Mouse (Mus musculus): Measurements from ENCODE around the gene Fmnl3. TPM values are rescaled to one million over a fixed set of nuclear protein-coding genes. Genes with fewer than 3 reads are reported as not detected.
A peak's percentile ranks its signal among the peaks of the same experiment; 100 is the strongest.

Gene Fmnl3
- 29.1 and 29.3 TPM in 2 replicates for polyA plus RNA-seq (2015; fragmentation: Nextera tagmentation; extraction: Ambion mirVana)

DNA sequence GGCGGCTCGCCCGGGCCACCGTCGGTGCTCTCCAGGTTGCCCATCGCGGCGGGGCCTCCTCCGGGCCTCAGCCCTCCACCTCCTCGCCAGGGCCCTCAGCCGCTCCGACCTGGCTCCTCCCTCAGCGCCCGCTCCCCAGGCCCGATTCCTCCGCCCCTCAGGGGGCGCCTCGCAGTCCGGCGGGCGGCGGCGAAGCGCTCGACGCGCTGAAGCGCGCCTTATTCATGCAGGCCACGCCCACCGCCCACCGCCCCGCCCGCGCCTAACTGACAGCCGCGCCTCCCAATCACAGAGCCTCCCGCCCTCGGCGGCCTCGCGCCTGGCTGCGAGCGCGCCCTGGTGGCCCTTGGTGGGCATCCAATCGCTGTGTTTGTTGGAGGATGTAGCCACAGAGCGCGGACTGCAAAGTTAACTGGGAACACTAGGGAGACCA, at the start of gene Fmnl3:
Fmnl3 (minus strand) TSS at position 224 of the 433 bp plus-strand sequence.
- peak within 1 kb of the TSS; percentile 72 for H3K4me2 ChIP-seq (ENCODE audit: low read depth, low read length)
- no peaks in the 10 kb centered on the region for H3K9me3 ChIP-seq (ENCODE audit: control insufficient read depth, low read length)
- under 1% methylated on average over 37 of the region's 48 CpGs for WGBS
- H3K4me1 ChIP-seq (replicated peaks; ENCODE audit: control insufficient read depth, insufficient read depth, low read length): peaks cover 13% of the 10 kb centered on the region
- no peaks in the 10 kb centered on the region for H3K36me3 ChIP-seq (ENCODE audit: control insufficient read depth, insufficient read depth, low read length)
- H3K9ac ChIP-seq (ENCODE audit: low read length): peak within 1 kb of the TSS; percentile 93
- H3K27me3 ChIP-seq (ENCODE audit: control insufficient read depth, insufficient read depth, low read depth, low read length): no peaks in the 10 kb centered on the region
- peak; percentile 96 for ATAC-seq (ENCODE audit: low read depth)
- peak within 1 kb of the TSS; percentile 79 for H3K4me3 ChIP-seq (ENCODE audit: low read length)
- H3K27ac ChIP-seq (ENCODE audit: low read length): peak within 1 kb of the TSS; percentile 89

DNA sequence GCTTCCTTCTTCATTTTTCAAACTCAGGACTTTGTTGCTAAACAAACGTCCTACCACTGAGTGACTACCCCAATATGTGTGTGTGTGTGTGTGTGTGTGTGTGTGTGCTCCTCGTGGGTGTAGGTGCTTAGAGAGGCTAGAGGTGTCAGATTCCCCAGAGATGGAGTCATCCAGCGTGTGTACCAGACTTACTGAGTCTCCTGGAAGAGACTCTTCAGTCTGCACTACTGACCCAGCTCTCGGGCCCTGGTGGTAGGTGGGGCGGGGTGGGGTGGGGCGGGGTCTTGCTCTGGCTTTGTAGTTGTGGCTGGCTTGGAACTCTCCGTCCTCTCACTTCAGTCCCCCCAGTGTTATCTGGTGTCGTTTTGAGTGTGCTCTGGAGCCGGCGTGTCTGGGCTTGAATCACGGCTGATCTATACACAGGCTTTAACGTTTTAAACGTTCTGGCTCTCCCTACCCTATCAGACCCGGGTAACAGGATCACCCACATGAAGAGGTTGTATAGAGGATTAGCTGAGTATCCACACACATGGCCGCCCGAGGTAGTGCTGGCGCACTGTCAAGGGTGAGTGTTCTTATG, 47.5 kb upstream of the Fmnl3 start:
- Histone ChIP-seq H3K27me3 (ENCODE audit: control insufficient read depth, insufficient read depth, low read depth, low read length) (no peaks in the 10 kb centered on the region), H3K9me3 (ENCODE audit: control insufficient read depth, low read length) (no peaks in the 10 kb centered on the region), H3K4me3 (ENCODE audit: low read length) (no peak overlapping the region), H3K36me3 (ENCODE audit: control insufficient read depth, insufficient read depth, low read length) (no peaks in the 10 kb centered on the region; the same call in none of the 2 replicates), H3K27ac (ENCODE audit: low read length) (peak overlapping the region; percentile 55), H3K9ac (ENCODE audit: low read length) (peak overlapping the region; percentile 32; the same call in 1 of the 2 replicates), H3K4me1 (replicated peaks; ENCODE audit: control insufficient read depth, insufficient read depth, low read length) (peaks cover 27% of the 10 kb centered on the region), H3K4me2 (ENCODE audit: low read depth, low read length) (0 out of 2 replicates have a peak overlapping the region, but pooled peaks have one; percentile 10)
- peak; percentile 10; the same call in 1 of the 2 replicates for ATAC-seq (ENCODE audit: low read depth)
- 18% methylated on average over 17 of the region's 17 CpGs for WGBS

DNA sequence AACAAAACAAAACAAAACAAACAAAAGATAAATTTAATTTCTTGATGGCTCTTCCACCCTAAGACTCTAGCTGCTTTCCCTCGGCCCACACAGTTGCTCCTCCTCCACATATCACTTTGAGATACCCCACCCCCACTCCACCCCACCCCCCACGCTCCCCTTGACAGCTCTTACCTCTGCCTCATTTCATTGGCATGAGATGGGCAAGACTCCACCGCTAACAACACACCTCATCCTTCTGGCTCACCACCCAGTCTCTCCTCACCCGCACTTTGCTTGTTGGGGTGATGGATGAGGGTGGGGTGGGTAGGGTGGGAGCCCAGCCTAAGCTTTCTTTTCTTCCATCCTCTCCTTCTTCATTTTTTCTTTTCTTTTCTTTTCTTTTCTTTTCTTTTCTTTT, 46.7 kb upstream of the Fmnl3 start:
- H3K9ac ChIP-seq (ENCODE audit: low read length): peak overlapping the region; percentile 43
- no peaks in the 10 kb centered on the region for H3K9me3 ChIP-seq (ENCODE audit: control insufficient read depth, low read length)
- no peaks in the 10 kb centered on the region; the same call in 1 of the 2 replicates for H3K36me3 ChIP-seq (ENCODE audit: control insufficient read depth, insufficient read depth, low read length)
- no peak overlapping the region for H3K27ac ChIP-seq (ENCODE audit: low read length)
- H3K4me2 ChIP-seq (ENCODE audit: low read depth, low read length): peak overlapping the region; percentile 37; the same call in 1 of the 2 replicates
- H3K4me1 ChIP-seq (replicated peaks; ENCODE audit: control insufficient read depth, insufficient read depth, low read length): peaks cover 24% of the 10 kb centered on the region
- ATAC-seq (ENCODE audit: low read depth): no peak
- no peak overlapping the region for H3K4me3 ChIP-seq (ENCODE audit: low read length)
- 23% methylated on average over 4 of the region's 4 CpGs for WGBS
- no peaks in the 10 kb centered on the region for H3K27me3 ChIP-seq (ENCODE audit: control insufficient read depth, insufficient read depth, low read depth, low read length)

DNA sequence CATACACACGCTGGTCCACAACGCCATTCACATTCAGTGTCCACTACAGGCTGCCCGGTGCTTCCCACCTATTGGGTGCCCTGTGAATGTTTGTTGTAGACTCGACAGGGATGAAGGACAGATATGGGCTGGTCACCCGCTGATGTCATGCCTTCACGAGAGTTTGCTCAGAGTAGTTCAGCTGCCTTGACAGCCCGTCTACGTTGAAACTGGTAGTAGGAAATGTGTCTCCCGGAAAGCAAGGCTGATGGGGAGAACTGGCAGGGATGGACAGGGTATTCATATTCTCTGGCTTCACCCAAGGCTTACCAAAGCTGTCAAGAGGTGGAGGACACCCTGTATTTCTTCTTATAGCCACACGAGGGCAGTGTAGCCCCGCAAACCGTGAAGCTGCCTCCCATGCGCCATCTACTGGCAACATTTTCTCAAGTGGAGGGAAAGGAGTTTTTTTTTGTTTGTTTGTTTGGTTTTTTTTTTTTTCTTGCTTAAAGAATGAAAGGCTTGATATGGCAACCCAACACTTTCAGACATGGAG, 46.1 kb upstream of the Fmnl3 start:
- WGBS: 13% methylated on average over 13 of the region's 13 CpGs
- Histone ChIP-seq H3K4me1 (replicated peaks; ENCODE audit: control insufficient read depth, insufficient read depth, low read length) (peaks cover 22% of the 10 kb centered on the region), H3K4me2 (ENCODE audit: low read depth, low read length) (peak overlapping the region; percentile 37), H3K9ac (ENCODE audit: low read length) (no peak overlapping the region; the same call in 1 of the 2 replicates), H3K27me3 (ENCODE audit: control insufficient read depth, insufficient read depth, low read depth, low read length) (no peaks in the 10 kb centered on the region), H3K36me3 (ENCODE audit: control insufficient read depth, insufficient read depth, low read length) (no peaks in the 10 kb centered on the region), H3K27ac (ENCODE audit: low read length) (no peak overlapping the region), H3K4me3 (ENCODE audit: low read length) (no peak overlapping the region), H3K9me3 (ENCODE audit: control insufficient read depth, low read length) (no peaks in the 10 kb centered on the region)
- no peak for ATAC-seq (ENCODE audit: low read depth)

DNA sequence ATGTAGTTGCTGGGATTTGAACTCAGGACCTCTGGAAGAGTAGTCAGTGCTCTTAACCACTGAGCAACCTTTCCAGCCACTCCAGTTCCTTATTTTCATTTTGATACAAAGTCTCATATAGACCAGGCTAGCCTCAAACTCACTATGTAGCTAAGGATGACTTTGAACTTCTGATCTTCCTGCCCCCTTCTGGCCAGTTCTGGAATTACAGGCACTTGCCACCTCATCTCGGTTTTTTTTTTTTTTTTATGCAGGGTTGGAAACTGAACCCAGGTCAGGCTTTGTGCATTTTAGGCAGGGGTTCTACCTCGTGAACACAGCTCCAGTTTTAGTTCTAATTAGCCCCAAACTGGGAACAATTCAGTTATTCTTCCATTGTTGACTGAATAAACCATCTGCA, 45.5 kb upstream of the Fmnl3 start:
- H3K4me2 ChIP-seq (ENCODE audit: low read depth, low read length): no peak overlapping the region
- WGBS: 19% methylated on average over 2 of the region's 2 CpGs
- no peak for ATAC-seq (ENCODE audit: low read depth)
- no peak overlapping the region for H3K9ac ChIP-seq (ENCODE audit: low read length)
- H3K4me1 ChIP-seq (replicated peaks; ENCODE audit: control insufficient read depth, insufficient read depth, low read length): peaks cover 19% of the 10 kb centered on the region
- no peak overlapping the region for H3K27ac ChIP-seq (ENCODE audit: low read length)
- H3K27me3 ChIP-seq (ENCODE audit: control insufficient read depth, insufficient read depth, low read depth, low read length): no peaks in the 10 kb centered on the region
- no peak overlapping the region for H3K4me3 ChIP-seq (ENCODE audit: low read length)
- H3K36me3 ChIP-seq (ENCODE audit: control insufficient read depth, insufficient read depth, low read length): no peaks in the 10 kb centered on the region
- no peaks in the 10 kb centered on the region for H3K9me3 ChIP-seq (ENCODE audit: control insufficient read depth, low read length)

DNA sequence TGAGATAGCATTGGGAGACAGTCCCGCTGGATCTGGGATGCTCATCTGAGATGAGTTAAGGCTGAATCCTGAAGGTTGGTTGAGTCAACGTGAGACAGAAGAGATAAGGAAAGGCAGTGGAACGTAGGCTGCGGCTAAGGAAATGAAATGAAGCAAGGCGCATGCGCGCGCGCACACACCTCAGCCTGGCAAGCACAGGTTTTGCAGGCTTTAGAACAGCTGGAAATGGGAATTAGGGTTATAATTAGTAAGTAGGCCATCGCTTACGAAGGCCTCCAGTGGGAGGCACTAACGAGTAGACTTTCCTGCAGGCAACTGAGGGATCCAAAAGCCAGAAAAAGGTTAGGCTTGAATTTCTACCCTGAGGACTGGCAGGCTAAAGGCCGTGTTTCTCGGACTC, 41.5 kb upstream of the Fmnl3 start:
- Histone ChIP-seq H3K4me1 (replicated peaks; ENCODE audit: control insufficient read depth, insufficient read depth, low read length) (peaks cover 5% of the 10 kb centered on the region), H3K27ac (ENCODE audit: low read length) (no peak overlapping the region), H3K4me3 (ENCODE audit: low read length) (no peak overlapping the region), H3K36me3 (ENCODE audit: control insufficient read depth, insufficient read depth, low read length) (peaks cover 24% of the 10 kb centered on the region), H3K27me3 (ENCODE audit: control insufficient read depth, insufficient read depth, low read depth, low read length) (no peaks in the 10 kb centered on the region), H3K9me3 (ENCODE audit: control insufficient read depth, low read length) (no peaks in the 10 kb centered on the region), H3K9ac (ENCODE audit: low read length) (no peak overlapping the region), H3K4me2 (ENCODE audit: low read depth, low read length) (no peak overlapping the region)
- no peak for ATAC-seq (ENCODE audit: low read depth)
- WGBS: 52% methylated on average over 14 of the region's 14 CpGs

DNA sequence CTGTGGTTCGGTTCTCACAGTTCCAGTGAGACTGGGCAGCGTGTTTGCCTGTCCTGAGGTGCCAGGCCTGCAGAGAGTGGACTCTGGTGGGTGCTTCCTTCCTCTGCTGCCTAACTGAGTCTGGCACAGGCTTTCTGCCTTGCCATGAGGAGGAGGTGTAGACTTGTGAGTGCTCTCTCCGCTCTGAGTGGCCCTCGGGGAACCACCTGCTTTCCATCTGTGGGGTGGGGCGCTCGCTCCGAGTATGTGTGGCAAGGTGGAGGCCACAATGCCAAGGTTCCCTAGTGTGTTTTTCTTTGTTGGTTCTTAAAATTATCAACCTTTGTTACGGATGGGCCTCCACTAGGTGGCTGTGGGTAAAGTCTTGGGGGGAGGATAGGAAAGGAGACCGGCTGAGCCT, 38.6 kb upstream of the Fmnl3 start:
- ATAC-seq (ENCODE audit: low read depth): no peak
- H3K4me2 ChIP-seq (ENCODE audit: low read depth, low read length): no peak overlapping the region
- WGBS: 87% methylated on average over 9 of the region's 9 CpGs
- H3K4me1 ChIP-seq (replicated peaks; ENCODE audit: control insufficient read depth, insufficient read depth, low read length): no peaks in the 10 kb centered on the region
- H3K9me3 ChIP-seq (ENCODE audit: control insufficient read depth, low read length): no peaks in the 10 kb centered on the region
- H3K4me3 ChIP-seq (ENCODE audit: low read length): no peak overlapping the region
- H3K36me3 ChIP-seq (ENCODE audit: control insufficient read depth, insufficient read depth, low read length): peaks cover 41% of the 10 kb centered on the region
- H3K27me3 ChIP-seq (ENCODE audit: control insufficient read depth, insufficient read depth, low read depth, low read length): no peaks in the 10 kb centered on the region
- H3K27ac ChIP-seq (ENCODE audit: low read length): no peak overlapping the region
- no peak overlapping the region for H3K9ac ChIP-seq (ENCODE audit: low read length)

DNA sequence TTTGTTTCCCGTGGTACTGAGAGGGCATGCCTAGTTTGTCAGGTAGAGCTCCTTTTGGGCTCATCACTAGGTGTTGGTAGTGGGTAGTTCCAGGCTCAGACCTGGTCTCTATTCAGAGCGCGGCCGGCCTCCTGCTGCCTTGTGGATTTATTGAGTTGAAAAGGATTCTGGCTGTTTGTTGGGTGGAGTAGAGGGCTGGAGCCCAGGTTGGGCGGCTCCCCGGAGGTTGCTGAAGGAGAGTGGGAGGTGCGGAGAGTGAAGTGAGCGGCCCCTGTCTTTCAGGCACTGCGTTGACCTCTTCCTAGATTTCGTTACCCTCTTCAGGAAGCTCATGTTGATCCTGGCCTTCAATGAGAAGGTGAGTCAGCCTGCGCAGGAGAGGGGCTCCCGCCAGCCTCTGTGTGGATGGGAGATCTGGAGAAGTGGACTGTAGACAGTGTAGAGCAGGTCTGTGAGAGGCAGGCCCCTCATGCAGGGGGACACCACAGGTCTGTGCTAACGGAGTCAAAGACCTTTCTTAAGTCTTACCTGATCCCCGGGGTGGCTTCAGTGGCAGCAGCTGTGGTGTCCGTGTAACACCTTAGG, 36.8 kb upstream of the Fmnl3 start:
- 81% methylated on average over 15 of the region's 15 CpGs for WGBS
- Histone ChIP-seq H3K9ac (ENCODE audit: low read length) (no peak overlapping the region), H3K4me2 (ENCODE audit: low read depth, low read length) (no peak overlapping the region), H3K4me3 (ENCODE audit: low read length) (no peak overlapping the region), H3K27ac (ENCODE audit: low read length) (no peak overlapping the region), H3K27me3 (ENCODE audit: control insufficient read depth, insufficient read depth, low read depth, low read length) (no peaks in the 10 kb centered on the region), H3K36me3 (ENCODE audit: control insufficient read depth, insufficient read depth, low read length) (peaks cover 43% of the 10 kb centered on the region), H3K4me1 (replicated peaks; ENCODE audit: control insufficient read depth, insufficient read depth, low read length) (no peaks in the 10 kb centered on the region), H3K9me3 (ENCODE audit: control insufficient read depth, low read length) (no peaks in the 10 kb centered on the region)
- ATAC-seq (ENCODE audit: low read depth): no peak

DNA sequence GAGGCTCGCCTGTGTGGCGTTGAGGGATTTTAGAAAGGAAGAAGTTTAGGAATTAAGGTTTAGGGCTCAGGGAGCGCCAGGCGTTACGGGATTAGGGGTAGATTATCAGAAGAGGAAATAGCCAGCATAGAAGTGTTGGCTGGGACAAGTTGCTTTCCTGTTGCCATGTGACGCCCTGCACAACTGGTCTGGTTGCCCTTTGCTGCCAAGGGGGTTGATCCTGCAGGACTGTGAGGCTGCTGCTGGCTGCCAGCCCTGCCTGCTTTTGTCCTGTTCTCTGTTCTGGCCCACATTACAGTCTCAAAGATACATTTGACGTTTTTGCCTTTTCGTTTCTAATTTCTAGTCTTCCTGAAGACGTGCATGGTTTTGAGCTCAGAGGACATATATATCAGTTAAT, 34.9 kb upstream of the Fmnl3 start:
- Histone ChIP-seq H3K27ac (ENCODE audit: low read length) (no peak overlapping the region), H3K4me1 (replicated peaks; ENCODE audit: control insufficient read depth, insufficient read depth, low read length) (no peaks in the 10 kb centered on the region), H3K4me3 (ENCODE audit: low read length) (no peak overlapping the region), H3K36me3 (ENCODE audit: control insufficient read depth, insufficient read depth, low read length) (peaks cover 47% of the 10 kb centered on the region), H3K4me2 (ENCODE audit: low read depth, low read length) (no peak overlapping the region), H3K27me3 (ENCODE audit: control insufficient read depth, insufficient read depth, low read depth, low read length) (no peaks in the 10 kb centered on the region), H3K9me3 (ENCODE audit: control insufficient read depth, low read length) (no peaks in the 10 kb centered on the region), H3K9ac (ENCODE audit: low read length) (no peak overlapping the region)
- WGBS: 88% methylated on average over 9 of the region's 9 CpGs
- no peak for ATAC-seq (ENCODE audit: low read depth)

All from lung, embryonic 16.5 days (tissue).